Mouse (Mus musculus): ENCODE data around the gene Urah.

- no peak for TF ChIP-seq CTCF (conservative IDR thresholded peaks at IDR 0.05; ENCODE audit: low read length)
- TF ChIP-seq POU5F1 (IDR thresholded peaks at IDR 0.05; ENCODE audit: borderline replicate concordance, low read length): no peak
These were observed 25.2 kb downstream of the Urah start for GRCm38 (mm10) chr7:140859997-140860396.
